Mouse (Mus musculus) ovary, postnatal 36 days (tissue): ENCODE results near the gene Frrs1l.
A peak's percentile ranks its signal among the peaks of the same experiment; 100 is the strongest.

Experiments used
- DNase-seq: peaks from one replicate; pipeline ENCODE4 v3.0.0; 2022; ENCODE audit warnings: low spot score, mixed read lengths

The Frrs1l gene

GRCm38 (mm10) chr4:56990215-56990584 is at the start of gene Frrs1l:
Gene Frrs1l, minus strand, starts transcription at chr4:56990391.
- peak; percentile 24 for DNase-seq

GRCm38 (mm10) chr4:57039127-57040031 is 49.2 kb upstream of the Frrs1l start:
- DNase-seq, result no peak

- no peak for DNase-seq
Observed at GRCm38 (mm10) chr4:57037554-57037953, 47.4 kb upstream of the Frrs1l start.

- DNase-seq, result no peak
Observed at GRCm38 (mm10) chr4:57034169-57034568, 44.0 kb upstream of the Frrs1l start.

GRCm38 (mm10) chr4:57031440-57031839 is 41.2 kb upstream of the Frrs1l start:
- no peak for DNase-seq

- DNase-seq, result no peak
Observed at GRCm38 (mm10) chr4:57027954-57028353, 37.8 kb upstream of the Frrs1l start.

- no peak for DNase-seq
Observed at GRCm38 (mm10) chr4:57023527-57023926, 33.3 kb upstream of the Frrs1l start.

GRCm38 (mm10) chr4:57021288-57021687 is 31.1 kb upstream of the Frrs1l start:
- no peak for DNase-seq

- peak; percentile 76 for DNase-seq
Observed at GRCm38 (mm10) chr4:57017229-57017628, 27.0 kb upstream of the Frrs1l start.

- DNase-seq, result no peak
Observed at GRCm38 (mm10) chr4:57016366-57017171, 26.4 kb upstream of the Frrs1l start.

- no peak for DNase-seq
Observed at GRCm38 (mm10) chr4:57015032-57015431, 24.8 kb upstream of the Frrs1l start.

GRCm38 (mm10) chr4:57011454-57012046 is 21.4 kb upstream of the Frrs1l start:
- DNase-seq, result no peak

- DNase-seq, result no peak
Observed at GRCm38 (mm10) chr4:57010919-57011318, 20.7 kb upstream of the Frrs1l start.

GRCm38 (mm10) chr4:57010425-57010824 is 20.2 kb upstream of the Frrs1l start:
- no peak for DNase-seq

GRCm38 (mm10) chr4:57007717-57008116 is 17.5 kb upstream of the Frrs1l start:
- DNase-seq, result no peak

- no peak for DNase-seq
Observed at GRCm38 (mm10) chr4:57005011-57005410, 14.8 kb upstream of the Frrs1l start.

GRCm38 (mm10) chr4:57003886-57004285 is 13.7 kb upstream of the Frrs1l start:
- no peak for DNase-seq

- no peak for DNase-seq
Observed at GRCm38 (mm10) chr4:57002751-57003150, 12.6 kb upstream of the Frrs1l start.

- no peak for DNase-seq
Observed at GRCm38 (mm10) chr4:57001437-57001836, 11.2 kb upstream of the Frrs1l start.

GRCm38 (mm10) chr4:56993331-56993730 is 3.1 kb upstream of the Frrs1l start:
- no peak for DNase-seq

- DNase-seq, result no peak
Observed at GRCm38 (mm10) chr4:56991951-56992350, 1.8 kb upstream of the Frrs1l start.

- DNase-seq, result no peak
Observed at GRCm38 (mm10) chr4:56989431-56990214, 568 bp downstream of the Frrs1l start.
